Mouse (Mus musculus) forebrain, embryonic 10.5 days (tissue): ENCODE measurements around the gene Tfdp2. TPM values are rescaled to one million over a fixed set of nuclear protein-coding genes. Genes with fewer than 3 reads are reported as not detected.
A peak's percentile ranks its signal among the peaks of the same experiment; 100 is the strongest.

Experiments used
- DNase-seq: peaks from one replicate; pipeline ENCODE4 v3.0.0-alpha.2; 2017; ENCODE audit warnings: low spot score; ENCODE audit errors: extremely low spot score
- H3K27ac ChIP-seq: fragments of 300-500 bp; sonication (generic); 2 replicates; pipeline ENCODE4 v1.5.1; 2016; ENCODE audit warnings: mild to moderate bottlenecking
- H3K27me3 ChIP-seq: fragments of 300-500 bp; sonication (generic); 2 replicates; pipeline ENCODE4 v1.6.1; 2016; ENCODE audit warnings: mild to moderate bottlenecking; ENCODE audit not compliant: poor library complexity, severe bottlenecking
- H3K36me3 ChIP-seq: fragments of 300-500 bp; sonication (generic); replicated peaks from 2 replicates; pipeline ENCODE4 v1.6.1; 2016; ENCODE audit warnings: mild to moderate bottlenecking, moderate library complexity
- H3K4me1 ChIP-seq: fragments of 300-500 bp; sonication (generic); 2 replicates; pipeline ENCODE4 v1.6.1; 2016
- H3K4me3 ChIP-seq: fragments of 300-500 bp; sonication (generic); 2 replicates; pipeline ENCODE4 v1.5.1; 2016; ENCODE audit warnings: mild to moderate bottlenecking, moderate library complexity
- H3K9me3 ChIP-seq: fragments of 300-500 bp; sonication (generic); 2 replicates; pipeline ENCODE4 v1.6.1; 2016; ENCODE audit warnings: mild to moderate bottlenecking, moderate library complexity
- WGBS: fragments of 180-500 bp; shearing (Covaris S2); methylation state at CpG from one replicate; pipeline ENCODE4 v1.1.7; 2016; 5-methylcytosine and 5-hydroxymethylcytosine counted together
- polyA plus RNA-seq: library from polyadenylated mRNA; unstranded; fragments of >200 nt; fragmentation: Nextera tagmentation; extraction: Ambion mirVana; gene quantifications from 2 replicates; pipeline ENCODE4 v1.2.1, GENCODE M21; 2016

Gene Tfdp2
- polyA plus RNA-seq, 1 experiment from 2014 or later: 63.2 TPM

GRCm38 (mm10) chr9:96197806-96198205, 1.7 kb downstream of the Tfdp2 start:
- no peaks in the 10 kb centered on the region for H3K27me3 ChIP-seq
- H3K27ac ChIP-seq: no peak overlapping the region
- H3K36me3 ChIP-seq: peaks cover 4% of the 10 kb centered on the region; the same call in 1 of the 2 replicates
- DNase-seq: no peak
- peak overlapping the region; percentile 90 for H3K4me3 ChIP-seq
- WGBS: 72% methylated on average over 9 of the region's 9 CpGs
- H3K4me1 ChIP-seq: peaks cover 30% of the 10 kb centered on the region
- H3K9me3 ChIP-seq: no peaks in the 10 kb centered on the region

GRCm38 (mm10) chr9:96203663-96204062, 7.6 kb downstream of the Tfdp2 start:
- DNase-seq: no peak
- Histone ChIP-seq H3K27ac (no peak overlapping the region), H3K36me3 (peaks cover 16% of the 10 kb centered on the region; the same call in 1 of the 2 replicates), H3K4me1 (no peaks in the 10 kb centered on the region), H3K4me3 (no peak overlapping the region), H3K9me3 (no peaks in the 10 kb centered on the region), H3K27me3 (no peaks in the 10 kb centered on the region)
- WGBS: 91% methylated on average over 3 of the region's 3 CpGs

- no peak for DNase-seq
- H3K27ac ChIP-seq: no peak overlapping the region
- peaks cover 15% of the 10 kb centered on the region; the same call in 1 of the 2 replicates for H3K36me3 ChIP-seq
- H3K27me3 ChIP-seq: no peaks in the 10 kb centered on the region
- H3K4me3 ChIP-seq: no peak overlapping the region
- 93% methylated on average over 3 of the region's 3 CpGs for WGBS
- no peaks in the 10 kb centered on the region for H3K9me3 ChIP-seq
- no peaks in the 10 kb centered on the region for H3K4me1 ChIP-seq
These were observed 11.4 kb downstream of the Tfdp2 start for GRCm38 (mm10) chr9:96207428-96207827.

GRCm38 (mm10) chr9:96213036-96213645, 17.1 kb downstream of the Tfdp2 start:
- no peak for DNase-seq
- no peak overlapping the region for H3K27ac ChIP-seq
- H3K27me3 ChIP-seq: no peaks in the 10 kb centered on the region
- no peaks in the 10 kb centered on the region for H3K4me1 ChIP-seq
- H3K4me3 ChIP-seq: no peak overlapping the region
- peaks cover 19% of the 10 kb centered on the region for H3K36me3 ChIP-seq
- WGBS: 93% methylated on average over 3 of the region's 3 CpGs
- no peaks in the 10 kb centered on the region for H3K9me3 ChIP-seq

GRCm38 (mm10) chr9:96214171-96214570, 18.1 kb downstream of the Tfdp2 start:
- 91% methylated on average over 2 of the region's 2 CpGs for whole genome bisulfite sequencing

GRCm38 (mm10) chr9:96217299-96217698, 21.2 kb downstream of the Tfdp2 start:
- Histone ChIP-seq H3K9me3 (no peaks in the 10 kb centered on the region), H3K4me3 (no peak overlapping the region), H3K4me1 (no peaks in the 10 kb centered on the region), H3K27me3 (no peaks in the 10 kb centered on the region), H3K36me3 (peaks cover 19% of the 10 kb centered on the region), H3K27ac (no peak overlapping the region)
- no peak for DNase-seq
- 97% methylated on average over 1 of the region's 1 CpGs for WGBS

More at GRCm38 (mm10) chr9:96214171-96214570, 18.1 kb downstream of the Tfdp2 start:
- H3K36me3 ChIP-seq: peaks cover 19% of the 10 kb centered on the region
- H3K9me3 ChIP-seq: no peaks in the 10 kb centered on the region
- H3K4me1 ChIP-seq: no peaks in the 10 kb centered on the region
- DNase-seq: no peak
- H3K27ac ChIP-seq: no peak overlapping the region
- H3K4me3 ChIP-seq: no peak overlapping the region
- no peaks in the 10 kb centered on the region for H3K27me3 ChIP-seq

GRCm38 (mm10) chr9:96217799-96218198, 21.7 kb downstream of the Tfdp2 start:
- H3K4me1 ChIP-seq: no peaks in the 10 kb centered on the region
- no peak overlapping the region for H3K4me3 ChIP-seq
- DNase-seq: no peak
- peaks cover 18% of the 10 kb centered on the region for H3K36me3 ChIP-seq
- no peaks in the 10 kb centered on the region for H3K9me3 ChIP-seq
- H3K27me3 ChIP-seq: no peaks in the 10 kb centered on the region
- no peak overlapping the region for H3K27ac ChIP-seq

- Histone ChIP-seq H3K27ac (no peak overlapping the region), H3K4me1 (no peaks in the 10 kb centered on the region), H3K27me3 (no peaks in the 10 kb centered on the region), H3K9me3 (no peaks in the 10 kb centered on the region), H3K36me3 (peaks cover 10% of the 10 kb centered on the region), H3K4me3 (no peak overlapping the region)
- WGBS: 80% methylated on average over 2 of the region's 2 CpGs
- DNase-seq: no peak
These were observed 23.1 kb downstream of the Tfdp2 start for GRCm38 (mm10) chr9:96219114-96219669.

GRCm38 (mm10) chr9:96220419-96220818, 24.3 kb downstream of the Tfdp2 start:
- H3K36me3 ChIP-seq: no peaks in the 10 kb centered on the region; the same call in 1 of the 2 replicates
- H3K4me3 ChIP-seq: no peak overlapping the region
- no peaks in the 10 kb centered on the region for H3K27me3 ChIP-seq
- H3K4me1 ChIP-seq: no peaks in the 10 kb centered on the region
- no peaks in the 10 kb centered on the region for H3K9me3 ChIP-seq
- DNase-seq: no peak
- H3K27ac ChIP-seq: no peak overlapping the region

GRCm38 (mm10) chr9:96223302-96223701, 27.2 kb downstream of the Tfdp2 start:
- H3K36me3 ChIP-seq: no peaks in the 10 kb centered on the region
- DNase-seq: no peak
- no peak overlapping the region for H3K4me3 ChIP-seq
- H3K9me3 ChIP-seq: no peaks in the 10 kb centered on the region
- H3K27ac ChIP-seq: no peak overlapping the region
- no peaks in the 10 kb centered on the region for H3K4me1 ChIP-seq
- 93% methylated on average over 2 of the region's 2 CpGs for WGBS
- no peaks in the 10 kb centered on the region for H3K27me3 ChIP-seq

- no peaks in the 10 kb centered on the region for H3K27me3 ChIP-seq
- no peak overlapping the region for H3K4me3 ChIP-seq
- no peak for DNase-seq
- no peaks in the 10 kb centered on the region for H3K36me3 ChIP-seq
- no peaks in the 10 kb centered on the region for H3K9me3 ChIP-seq
- H3K4me1 ChIP-seq: 0 out of 2 replicates have a peak, but pooled peaks cover 5% of the 10 kb centered on the region
- H3K27ac ChIP-seq: no peak overlapping the region
These were observed 32.2 kb downstream of the Tfdp2 start for GRCm38 (mm10) chr9:96228285-96228684.

GRCm38 (mm10) chr9:96230271-96230670, 34.2 kb downstream of the Tfdp2 start:
- no peak overlapping the region for H3K27ac ChIP-seq
- H3K4me3 ChIP-seq: no peak overlapping the region
- no peaks in the 10 kb centered on the region for H3K9me3 ChIP-seq
- H3K4me1 ChIP-seq: 0 out of 2 replicates have a peak, but pooled peaks cover 5% of the 10 kb centered on the region
- 43% methylated on average over 2 of the region's 2 CpGs for WGBS
- H3K27me3 ChIP-seq: no peaks in the 10 kb centered on the region
- no peaks in the 10 kb centered on the region for H3K36me3 ChIP-seq
- no peak for DNase-seq

GRCm38 (mm10) chr9:96235477-96235876, 39.4 kb downstream of the Tfdp2 start:
- no peak overlapping the region for H3K4me3 ChIP-seq
- no peaks in the 10 kb centered on the region for H3K36me3 ChIP-seq
- no peaks in the 10 kb centered on the region for H3K27me3 ChIP-seq
- DNase-seq: no peak
- 75% methylated on average over 2 of the region's 2 CpGs for WGBS
- H3K27ac ChIP-seq: no peak overlapping the region
- no peaks in the 10 kb centered on the region for H3K9me3 ChIP-seq
- 0 out of 2 replicates have a peak, but pooled peaks cover 6% of the 10 kb centered on the region for H3K4me1 ChIP-seq
